Mouse (Mus musculus): Measurements from ENCODE around the gene Armh1. TPM values are rescaled to one million over a fixed set of nuclear protein-coding genes. Genes with fewer than 3 reads are reported as not detected.

The Armh1 gene
- polyA plus RNA-seq (2015; fragmentation: Nextera tagmentation; extraction: Ambion mirVana), result 0.97 and 1.1 TPM in 2 replicates

DNA sequence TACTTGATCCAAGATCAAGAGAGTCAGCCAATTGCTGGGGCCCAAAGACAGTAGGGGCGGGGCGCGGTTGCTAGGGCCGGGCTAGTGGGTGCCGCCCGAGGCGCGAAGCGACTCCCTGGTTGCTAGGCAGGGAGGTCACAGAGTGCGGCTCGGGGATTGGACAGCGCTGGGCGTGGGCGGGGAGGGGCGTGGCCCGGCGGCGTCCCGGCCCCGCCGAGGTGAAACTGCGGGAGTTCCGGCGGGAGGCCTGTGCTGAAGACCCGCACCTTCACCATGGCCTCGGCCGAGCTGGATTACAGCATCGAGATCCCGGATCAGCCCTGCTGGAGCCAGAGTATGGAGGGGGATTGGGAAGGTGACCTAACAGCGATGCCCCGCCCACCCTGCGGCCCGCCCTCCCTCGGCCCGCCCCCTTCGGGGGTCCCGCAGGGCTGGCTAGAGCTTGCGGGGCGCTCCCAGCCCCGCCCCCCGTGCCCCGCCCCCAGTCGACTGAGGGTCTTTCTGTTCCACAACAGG lies at the start of gene Armh1, which contains the start of gene Tmem53:
Armh1 (minus strand) TSS at position 325 of the 516 bp plus-strand sequence.
Tmem53 (plus strand) TSS at position 151 of the 516 bp plus-strand sequence.
- no peaks in the 10 kb centered on the region for H3K27me3 ChIP-seq
- H3K9ac ChIP-seq, result peak within 1 kb of the TSS; percentile 75
- peak within 1 kb of the TSS; percentile 69 for H3K27ac ChIP-seq
- peak within 1 kb of the TSS; percentile 61 for H3K4me3 ChIP-seq
- no peaks in the 10 kb centered on the region for H3K9me3 ChIP-seq
- H3K36me3 ChIP-seq, result no peaks in the 10 kb centered on the region
- under 1% methylated on average over 31 of the region's 43 CpGs for WGBS
- ATAC-seq (ENCODE audit: low FRiP score), result peak; percentile 97
- peak within 1 kb of the TSS; percentile 64 for H3K4me2 ChIP-seq
- H3K4me1 ChIP-seq (replicated peaks), result peaks cover 35% of the 10 kb centered on the region

DNA sequence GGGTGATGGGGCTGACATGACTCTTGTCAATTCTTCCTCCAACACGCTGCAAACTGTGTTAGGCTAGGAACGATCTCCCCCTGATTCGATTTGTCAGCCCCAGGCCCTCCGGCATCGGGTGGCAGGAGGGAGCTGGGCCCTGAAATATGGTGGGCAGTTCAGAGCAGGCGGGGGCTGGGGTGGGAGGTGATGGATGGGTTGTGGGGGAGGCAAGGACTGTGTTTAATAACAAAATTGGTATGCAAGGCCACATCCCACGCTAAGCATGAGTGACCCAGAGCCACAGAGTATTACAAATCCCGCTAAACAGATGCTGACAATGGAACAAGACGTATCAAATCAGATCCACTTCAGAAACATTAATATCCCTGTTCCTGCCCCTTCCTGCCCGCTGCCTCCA lies 48.0 kb upstream of the Armh1 start:
- H3K9ac ChIP-seq, result peak overlapping the region; percentile 21; the same call in 1 of the 2 replicates
- no peak overlapping the region for H3K27ac ChIP-seq
- H3K36me3 ChIP-seq, result no peaks in the 10 kb centered on the region
- no peak for ATAC-seq (ENCODE audit: low FRiP score)
- peaks cover 56% of the 10 kb centered on the region for H3K4me1 ChIP-seq (replicated peaks)
- 67% methylated on average over 10 of the region's 10 CpGs for WGBS
- no peak overlapping the region for H3K4me3 ChIP-seq
- no peak overlapping the region for H3K4me2 ChIP-seq
- H3K9me3 ChIP-seq, result no peaks in the 10 kb centered on the region
- H3K27me3 ChIP-seq, result peaks cover 63% of the 10 kb centered on the region

DNA sequence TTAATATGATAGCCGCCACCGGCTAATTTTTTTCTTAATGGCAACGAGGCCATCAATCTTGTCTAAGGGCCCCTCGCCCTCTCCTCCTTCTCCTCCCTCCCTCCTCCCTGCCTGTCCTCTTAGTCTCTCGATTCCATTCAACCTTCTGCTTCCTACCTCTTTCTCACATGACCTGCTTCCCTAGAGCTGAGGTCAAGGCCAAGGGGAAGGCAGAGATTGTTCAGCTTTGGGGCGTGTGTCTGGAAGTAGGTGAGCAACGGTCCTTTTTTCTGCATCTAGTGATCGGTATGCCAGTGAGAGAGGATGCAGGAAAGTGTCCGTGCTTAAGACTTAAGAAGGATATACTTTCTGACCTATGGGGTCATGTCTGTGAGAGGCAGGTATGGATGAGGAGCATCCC lies 45.9 kb upstream of the Armh1 start:
- no peak overlapping the region for H3K4me3 ChIP-seq
- 65% methylated on average over 9 of the region's 9 CpGs for WGBS
- no peak overlapping the region for H3K9ac ChIP-seq
- no peaks in the 10 kb centered on the region for H3K9me3 ChIP-seq
- H3K27ac ChIP-seq, result no peak overlapping the region
- peaks cover 37% of the 10 kb centered on the region for H3K4me1 ChIP-seq (replicated peaks)
- peaks cover 44% of the 10 kb centered on the region for H3K27me3 ChIP-seq
- no peak overlapping the region for H3K4me2 ChIP-seq
- no peak for ATAC-seq (ENCODE audit: low FRiP score)
- H3K36me3 ChIP-seq, result no peaks in the 10 kb centered on the region

DNA sequence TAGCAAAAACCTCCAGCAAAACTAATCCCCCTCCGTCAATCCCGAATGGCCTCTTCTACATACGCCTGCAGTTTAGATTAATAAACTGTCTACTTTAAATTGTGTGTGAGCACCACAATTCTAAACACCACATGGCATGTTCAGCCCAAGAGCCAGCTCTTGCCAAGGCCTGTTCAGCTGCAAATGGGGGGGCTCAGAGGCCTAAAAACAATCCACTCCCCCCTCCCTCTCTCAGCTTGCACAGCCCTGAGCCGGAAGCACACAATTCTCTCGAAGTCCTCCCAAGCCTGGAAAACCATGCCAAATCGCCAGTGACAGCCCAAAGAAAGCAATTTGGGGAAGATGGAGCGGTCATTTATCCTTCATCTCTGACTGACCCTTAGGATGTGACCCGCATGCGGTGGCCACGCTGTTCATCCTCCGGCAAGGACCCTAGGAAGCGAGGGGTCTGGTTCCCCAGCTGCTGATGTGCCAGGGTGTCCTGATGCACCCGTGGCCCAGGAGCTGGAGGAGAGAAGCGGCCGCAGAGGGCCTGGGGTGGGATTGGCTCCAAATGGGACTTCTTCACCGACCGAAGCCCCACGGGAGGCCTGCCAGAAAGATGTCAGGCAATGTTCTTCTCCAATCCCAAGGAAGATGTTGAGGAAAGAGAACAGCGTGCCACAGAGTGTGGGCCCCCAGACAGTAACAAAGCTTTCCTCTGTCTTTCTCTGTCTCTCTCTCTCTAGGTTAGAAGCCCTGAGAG lies 45.1 kb upstream of the Armh1 start:
- Histone ChIP-seq H3K4me1 (replicated peaks) (peaks cover 30% of the 10 kb centered on the region), H3K27ac (no peak overlapping the region; the same call in 1 of the 2 replicates), H3K9me3 (no peaks in the 10 kb centered on the region), H3K9ac (no peak overlapping the region), H3K36me3 (no peaks in the 10 kb centered on the region), H3K4me2 (no peak overlapping the region), H3K27me3 (peaks cover 36% of the 10 kb centered on the region), H3K4me3 (no peak overlapping the region)
- no peak for ATAC-seq (ENCODE audit: low FRiP score)
- WGBS, result 56% methylated on average over 19 of the region's 19 CpGs

DNA sequence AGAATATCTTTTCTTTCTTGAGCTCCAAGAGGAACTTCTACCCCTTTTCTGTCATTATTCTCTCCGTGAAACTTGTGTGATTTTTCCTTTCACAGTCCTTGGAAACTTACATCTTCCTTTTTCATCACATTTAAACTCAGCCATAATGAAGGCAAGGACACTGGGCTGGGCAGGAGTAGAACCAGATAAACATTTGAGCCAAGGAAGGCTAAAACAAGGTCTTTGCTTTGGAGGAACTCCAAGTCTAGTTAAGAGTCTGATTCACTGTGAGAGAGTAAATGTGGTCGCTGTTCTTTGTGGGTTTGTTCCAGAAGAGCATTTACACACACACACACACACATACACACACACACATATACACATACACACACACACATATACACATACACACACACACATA lies 39.8 kb upstream of the Armh1 start:
- Histone ChIP-seq H3K9ac (no peak overlapping the region), H3K36me3 (peaks cover 6% of the 10 kb centered on the region; the same call in 1 of the 2 replicates), H3K4me1 (replicated peaks) (peaks cover 28% of the 10 kb centered on the region), H3K27ac (no peak overlapping the region), H3K4me3 (no peak overlapping the region), H3K27me3 (peaks cover 11% of the 10 kb centered on the region; the same call in 1 of the 2 replicates), H3K4me2 (no peak overlapping the region), H3K9me3 (no peaks in the 10 kb centered on the region)
- no peak for ATAC-seq (ENCODE audit: low FRiP score)
- 95% methylated on average over 2 of the region's 2 CpGs for WGBS

DNA sequence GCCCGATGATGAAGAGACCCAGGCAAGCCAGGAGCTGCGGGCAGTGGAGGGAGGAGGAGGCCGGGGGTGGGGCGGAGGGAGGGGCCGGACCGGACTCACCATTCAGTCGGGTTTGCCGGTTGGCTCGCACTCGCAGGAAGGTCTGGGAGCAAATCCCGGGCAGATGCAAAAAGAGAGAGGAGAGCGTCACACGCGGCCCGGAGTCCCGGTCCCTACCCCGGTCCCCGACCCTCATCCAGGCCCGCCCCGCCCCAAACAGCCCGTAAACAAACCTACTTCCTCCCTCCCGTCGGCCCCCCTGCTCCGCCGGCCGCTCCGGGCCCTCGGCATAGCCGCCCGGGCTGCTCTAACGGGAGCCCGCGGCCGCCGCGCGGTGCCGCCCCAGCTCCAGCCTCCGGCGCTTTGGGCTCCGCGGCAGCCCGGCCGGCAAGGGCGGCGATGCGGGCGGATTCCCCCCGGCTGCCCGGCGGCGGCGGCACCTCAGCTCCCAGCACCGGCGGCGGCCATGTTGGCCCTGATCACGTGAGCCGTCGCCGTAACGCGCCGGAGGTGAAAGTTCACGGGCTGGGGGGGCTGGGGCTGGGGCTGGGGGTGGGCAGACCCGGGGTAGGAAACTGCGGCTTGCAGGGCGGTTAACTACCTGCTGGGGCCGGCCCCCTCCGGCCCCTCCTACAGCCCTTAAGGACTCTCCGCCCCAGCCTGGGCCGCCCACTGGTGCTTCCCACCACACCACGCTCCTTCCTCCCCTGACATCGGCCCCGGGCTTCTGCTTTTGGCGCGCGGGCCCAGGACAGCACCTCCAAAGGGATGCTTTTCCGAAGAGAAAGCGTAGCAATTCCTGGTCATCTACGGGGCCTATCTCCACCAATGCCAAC lies 37.2 kb upstream of the Armh1 start:
- peaks cover 31% of the 10 kb centered on the region for H3K36me3 ChIP-seq
- peak overlapping the region; percentile 72 for H3K4me3 ChIP-seq
- 0 out of 2 replicates have a peak, but pooled peaks cover 4% of the 10 kb centered on the region for H3K27me3 ChIP-seq
- no peaks in the 10 kb centered on the region for H3K9me3 ChIP-seq
- H3K9ac ChIP-seq, result peak overlapping the region; percentile 83
- under 1% methylated on average over 63 of the region's 80 CpGs for WGBS
- peaks cover 52% of the 10 kb centered on the region for H3K4me1 ChIP-seq (replicated peaks)
- peak overlapping the region; percentile 68 for H3K4me2 ChIP-seq
- peak overlapping the region; percentile 94 for H3K27ac ChIP-seq
- peak; percentile 83 for ATAC-seq (ENCODE audit: low FRiP score)

DNA sequence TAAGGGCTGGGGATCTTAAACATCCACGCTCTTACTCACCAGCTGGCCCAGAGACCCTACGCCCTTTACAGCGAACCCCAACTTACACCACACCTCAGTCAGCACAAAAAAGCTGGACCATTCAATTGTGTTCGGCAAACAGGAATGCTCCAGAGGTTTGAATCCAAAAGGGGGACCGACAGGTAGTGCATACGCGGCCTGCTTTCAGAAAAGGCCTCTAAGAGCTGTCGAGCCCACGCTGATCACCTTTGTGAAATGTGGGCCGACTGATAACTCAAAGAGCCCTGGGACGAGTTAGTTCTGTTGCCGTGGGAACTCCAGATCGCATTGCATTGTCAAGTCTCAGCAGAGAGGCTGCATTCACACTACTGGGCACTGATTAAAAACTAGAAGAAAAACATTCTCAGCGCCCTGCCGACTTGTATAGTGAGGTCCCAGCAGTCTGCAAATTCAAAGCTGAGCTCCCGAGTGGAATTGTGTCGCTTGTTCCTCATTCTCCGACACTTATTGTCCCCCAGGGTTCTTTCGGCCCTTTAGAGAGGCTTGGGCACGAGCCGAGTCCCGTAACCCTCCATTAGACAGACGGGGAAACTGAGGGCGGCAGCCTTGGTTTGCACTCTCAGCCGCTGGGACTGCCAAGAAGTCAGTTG lies 36.5 kb upstream of the Armh1 start:
- Histone ChIP-seq H3K9ac (peak overlapping the region; percentile 83), H3K9me3 (no peaks in the 10 kb centered on the region), H3K4me2 (peak overlapping the region; percentile 68), H3K4me1 (replicated peaks) (peaks cover 59% of the 10 kb centered on the region), H3K27ac (peak overlapping the region; percentile 94), H3K27me3 (0 out of 2 replicates have a peak, but pooled peaks cover 4% of the 10 kb centered on the region), H3K4me3 (peak overlapping the region; percentile 72), H3K36me3 (peaks cover 37% of the 10 kb centered on the region)
- 18% methylated on average over 25 of the region's 25 CpGs for WGBS
- ATAC-seq (ENCODE audit: low FRiP score), result peak; percentile 4; the same call in 1 of the 2 replicates

DNA sequence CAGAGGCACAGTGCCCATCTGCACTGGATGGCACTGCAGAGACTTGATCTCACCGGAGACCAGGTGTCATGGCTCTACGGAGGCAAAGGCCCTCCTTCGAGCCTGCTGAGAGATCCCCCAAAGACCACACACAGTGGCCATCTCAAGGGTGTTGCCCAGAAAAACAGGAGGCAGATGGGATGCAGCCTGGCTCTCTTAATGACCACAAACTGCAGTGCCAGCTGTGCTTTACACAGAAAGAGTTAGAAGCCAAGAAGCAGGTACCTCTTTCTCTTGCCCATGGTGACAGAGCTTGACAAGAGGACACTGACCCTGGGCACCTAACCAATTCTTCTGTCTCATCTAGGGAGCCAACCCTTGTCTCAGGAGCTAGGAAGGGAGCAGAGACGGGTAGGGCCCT lies 32.4 kb upstream of the Armh1 start:
- H3K9ac ChIP-seq, result peak overlapping the region; percentile 53
- H3K36me3 ChIP-seq, result peaks cover 55% of the 10 kb centered on the region
- peaks cover 90% of the 10 kb centered on the region for H3K4me1 ChIP-seq (replicated peaks)
- H3K4me2 ChIP-seq, result no peak overlapping the region
- no peaks in the 10 kb centered on the region for H3K9me3 ChIP-seq
- H3K27me3 ChIP-seq, result 0 out of 2 replicates have a peak, but pooled peaks cover 4% of the 10 kb centered on the region
- WGBS, result 19% methylated on average over 4 of the region's 4 CpGs
- no peak for ATAC-seq (ENCODE audit: low FRiP score)
- peak overlapping the region; percentile 81 for H3K27ac ChIP-seq
- no peak overlapping the region for H3K4me3 ChIP-seq

DNA sequence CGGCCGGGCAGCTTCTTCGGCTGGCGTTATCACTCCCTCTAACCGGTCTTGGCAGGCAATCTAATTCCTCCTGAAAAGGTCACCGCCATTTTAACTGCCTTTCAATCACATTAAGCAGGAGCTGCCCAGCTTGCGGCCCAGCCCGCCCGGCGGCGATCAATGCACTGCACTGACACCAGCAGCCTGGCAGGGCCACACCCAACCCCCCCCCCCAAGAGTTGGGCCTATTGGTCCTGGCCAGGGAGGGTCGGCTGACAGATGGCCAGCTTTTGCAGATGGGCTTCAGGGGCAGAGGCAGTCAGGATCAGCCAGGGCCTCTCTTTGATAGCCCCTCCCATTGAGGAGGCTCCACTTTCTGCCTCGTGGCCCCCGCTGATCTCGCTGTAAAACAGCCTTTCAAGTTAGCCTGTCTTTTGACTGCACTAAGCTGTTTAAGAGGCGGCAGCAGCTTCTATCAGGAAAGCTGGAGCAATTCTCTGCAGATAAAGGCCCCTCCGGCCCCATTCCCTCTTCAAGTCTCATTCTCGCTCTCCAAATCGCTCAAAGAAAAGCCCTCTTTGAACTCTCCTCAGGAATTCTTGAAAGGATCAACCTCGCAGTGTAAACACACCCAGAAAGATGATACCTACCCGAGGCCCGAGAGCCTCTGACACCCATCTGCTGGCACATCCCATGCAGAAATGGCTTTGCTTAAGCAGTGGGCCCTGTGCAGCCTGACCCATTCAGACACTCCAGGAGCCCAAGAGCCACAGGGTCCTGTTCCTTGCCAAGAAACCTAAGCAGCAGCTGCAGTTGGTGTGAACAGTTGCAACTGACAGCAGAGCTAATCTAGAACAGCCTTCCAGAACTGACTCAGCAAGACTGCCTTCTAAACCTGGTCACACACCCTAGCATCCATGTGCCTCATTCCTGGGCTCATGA lies 31.6 kb upstream of the Armh1 start:
- Histone ChIP-seq H3K27ac (peak overlapping the region; percentile 81), H3K4me2 (no peak overlapping the region)

DNA sequence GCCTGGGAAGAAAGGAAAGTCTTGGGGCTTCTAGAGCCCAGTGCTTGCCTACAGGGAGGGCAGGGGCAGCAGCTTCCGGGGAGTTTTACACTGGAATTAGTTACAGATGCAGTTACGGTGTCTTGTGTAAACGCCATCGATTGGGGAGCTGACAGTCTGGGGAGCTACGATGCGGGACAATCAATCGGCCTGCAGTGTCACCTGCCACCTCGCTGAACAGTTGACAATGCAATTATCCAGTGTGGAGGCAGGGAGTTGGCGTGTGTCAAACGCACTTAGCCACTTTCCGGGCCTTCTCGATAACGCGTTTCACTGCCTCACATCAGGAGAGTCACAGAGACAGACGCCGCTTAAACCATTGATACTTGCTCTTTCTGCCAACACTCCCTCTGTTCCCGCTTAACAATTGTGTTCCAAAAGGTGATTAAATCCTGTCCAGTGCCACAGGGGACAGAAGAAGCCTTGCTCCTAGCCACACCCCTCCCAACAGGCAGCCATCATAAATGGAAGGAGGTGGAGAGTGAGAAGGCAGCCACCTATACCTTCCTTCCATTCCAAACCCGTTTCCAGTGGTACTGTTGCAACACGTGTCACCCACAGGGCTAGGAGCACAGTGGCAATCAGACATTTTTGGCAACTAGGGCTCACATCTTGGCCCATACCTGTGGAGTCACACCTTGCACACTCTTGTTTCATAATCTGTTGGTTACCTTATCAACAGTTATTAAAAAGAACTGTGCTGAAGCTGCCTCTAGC lies 29.3 kb upstream of the Armh1 start:
- peak overlapping the region; percentile 60; the same call in 1 of the 2 replicates for H3K27ac ChIP-seq
- ATAC-seq (ENCODE audit: low FRiP score), result no peak
- 58% methylated on average over 19 of the region's 19 CpGs for WGBS
- H3K4me3 ChIP-seq, result no peak overlapping the region
- peaks cover 76% of the 10 kb centered on the region for H3K36me3 ChIP-seq
- H3K4me1 ChIP-seq (replicated peaks), result peaks cover 96% of the 10 kb centered on the region
- 0 out of 2 replicates have a peak, but pooled peaks cover 4% of the 10 kb centered on the region for H3K27me3 ChIP-seq
- H3K9ac ChIP-seq, result 0 out of 2 replicates have a peak overlapping the region, but pooled peaks have one; percentile 26
- H3K9me3 ChIP-seq, result no peaks in the 10 kb centered on the region
- no peak overlapping the region for H3K4me2 ChIP-seq

More for the DNA sequence above, 31.6 kb upstream of the Armh1 start:
- ATAC-seq (ENCODE audit: low FRiP score), result 0 out of 2 replicates have a peak, but pooled peaks have one; percentile 21
- Histone ChIP-seq H3K9me3 (no peaks in the 10 kb centered on the region), H3K27me3 (0 out of 2 replicates have a peak, but pooled peaks cover 4% of the 10 kb centered on the region), H3K4me1 (replicated peaks) (peaks cover 96% of the 10 kb centered on the region), H3K36me3 (peaks cover 64% of the 10 kb centered on the region), H3K4me3 (no peak overlapping the region), H3K9ac (peak overlapping the region; percentile 53)
- WGBS, result 14% methylated on average over 22 of the region's 22 CpGs
